11 mouse cellular contexts compared by ENCODE assay signal in the genomic region with DNA sequence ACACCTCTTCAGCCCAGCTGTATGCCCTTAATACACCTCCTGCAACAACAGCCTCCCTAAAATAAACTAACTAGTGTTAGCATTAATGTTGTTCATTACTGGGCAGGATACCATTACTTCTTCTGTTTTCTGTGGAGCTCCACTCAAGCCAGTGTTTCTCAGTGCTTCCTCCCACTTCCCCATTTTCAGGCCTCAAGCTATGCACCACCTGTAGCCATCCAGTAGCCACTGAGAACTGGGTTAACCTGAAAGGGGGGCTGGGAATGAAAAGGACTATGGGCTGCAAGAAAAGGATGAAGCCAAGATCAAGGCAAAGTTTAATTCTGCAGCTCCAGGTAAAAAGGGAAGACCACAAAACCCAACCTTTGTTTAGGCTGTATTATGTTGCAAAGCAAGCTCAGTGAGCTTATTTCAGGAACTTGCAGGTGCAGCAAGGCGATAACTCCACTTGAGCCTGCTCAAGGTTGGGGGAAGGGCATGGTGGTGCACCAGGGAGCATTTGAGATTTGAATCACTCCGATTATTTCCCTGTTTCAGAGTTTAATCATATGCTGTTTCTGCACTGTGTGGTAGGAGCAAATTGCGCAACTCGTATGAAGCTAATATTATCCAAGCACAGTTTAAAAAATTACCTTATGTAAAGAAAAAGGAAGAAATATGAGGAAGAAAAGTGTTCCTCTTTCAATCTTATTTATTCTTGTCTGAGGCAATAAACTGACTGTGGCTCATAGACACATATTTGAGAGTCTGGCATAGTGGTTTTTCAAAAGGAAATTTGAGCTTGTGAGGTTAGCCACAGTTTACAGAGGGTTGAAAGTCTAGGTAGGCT. TPM values are rescaled to one million over a fixed set of nuclear protein-coding genes. Genes with fewer than 3 reads are reported as not detected.
DNase-seq lines count a peak whose midpoint lies in the region; ATAC-seq and TF ChIP-seq lines count a peak whose summit lies in the region.
"Had no signal": no experiment of that assay in that cellular context is flagged by ENCODE, and none has a peak within 500 bp of the region (broad histone marks: within the 10 kb centered on the region; RNA-seq: fewer than 3 reads in every experiment).

No protein-coding gene starts in this region.

- H3K9ac ChIP-seq in heart, embryonic 16.5 days (ENCODE audit: low read length) = no peak overlapping the region
- H3K9ac ChIP-seq in intestine, embryonic 16.5 days (ENCODE audit: low read depth, low read length) = no peak overlapping the region
- H3K9ac ChIP-seq in stomach, embryonic 14.5 days (replicated peaks; ENCODE audit: low read depth, low read length) = no peak overlapping the region
- H3K9ac ChIP-seq: midbrain, embryonic 13.5 days had no signal

- 48% methylated on average over 4 of the region's 4 CpGs for WGBS in heart, embryonic 16.5 days
- 48% methylated on average over 4 of the region's 4 CpGs for WGBS in intestine, embryonic 16.5 days
- WGBS in lung, adult 2 months = 43% methylated on average over 4 of the region's 4 CpGs
- 52% methylated on average over 4 of the region's 4 CpGs for WGBS in stomach, embryonic 14.5 days

- TF ChIP-seq POLR2A in lung, adult 2 months (IDR thresholded peaks at IDR 0.05; ENCODE audit: borderline replicate concordance, extremely low read depth, low read depth, low read length) = no peak

- no peaks in the 10 kb centered on the region for H3K36me3 ChIP-seq in heart, embryonic 16.5 days (ENCODE audit: control insufficient read depth, insufficient read depth)
- H3K36me3 ChIP-seq in intestine, embryonic 16.5 days (ENCODE audit: control insufficient read depth, insufficient read depth, low read length) = no peaks in the 10 kb centered on the region
- H3K36me3 ChIP-seq in stomach, embryonic 14.5 days (ENCODE audit: control insufficient read depth, insufficient read depth, low read length) = no peaks in the 10 kb centered on the region
- H3K36me3 ChIP-seq: midbrain, embryonic 13.5 days had no signal

- H3K4me2 ChIP-seq in heart, embryonic 16.5 days (ENCODE audit: low read depth, low read length) = no peak overlapping the region
- H3K4me2 ChIP-seq in intestine, embryonic 16.5 days (ENCODE audit: low read depth, low read length) = no peak overlapping the region
- no peak overlapping the region for H3K4me2 ChIP-seq in stomach, embryonic 14.5 days (replicated peaks; ENCODE audit: low read depth, low read length)
- H3K4me2 ChIP-seq: midbrain, embryonic 13.5 days had no signal

- H3K27ac ChIP-seq in heart, embryonic 16.5 days (ENCODE audit: low read length) = no peak overlapping the region; the same call in none of the 2 replicates
- no peak overlapping the region for H3K27ac ChIP-seq in intestine, embryonic 16.5 days (ENCODE audit: low read length)
- peak overlapping the region; percentile 3; the same call in 1 of the 2 replicates for H3K27ac ChIP-seq in stomach, embryonic 14.5 days (ENCODE audit: low read length)
- H3K27ac ChIP-seq in left cerebral cortex, adult 2 months = no peak overlapping the region
- H3K27ac ChIP-seq: midbrain, embryonic 13.5 days had no signal

- H3K27me3 ChIP-seq in heart, embryonic 16.5 days (ENCODE audit: control insufficient read depth, insufficient read depth, low read length) = no peaks in the 10 kb centered on the region
- no peaks in the 10 kb centered on the region for H3K27me3 ChIP-seq in intestine, embryonic 16.5 days (replicated peaks; ENCODE audit: control insufficient read depth, insufficient read depth, low read length)
- no peaks in the 10 kb centered on the region for H3K27me3 ChIP-seq in stomach, embryonic 14.5 days (ENCODE audit: control insufficient read depth, insufficient read depth, low read length)
- H3K27me3 ChIP-seq: midbrain, embryonic 13.5 days had no signal

- no peaks in the 10 kb centered on the region for H3K4me1 ChIP-seq in heart, embryonic 16.5 days (ENCODE audit: control insufficient read depth, insufficient read depth, low read length)
- no peaks in the 10 kb centered on the region for H3K4me1 ChIP-seq in intestine, embryonic 16.5 days (ENCODE audit: control insufficient read depth, insufficient read depth, low read length)
- peaks cover 3% of the 10 kb centered on the region; the same call in 1 of the 2 replicates for H3K4me1 ChIP-seq in lung, adult 2 months (ENCODE audit: control insufficient read depth, insufficient read depth, low read length)
- H3K4me1 ChIP-seq in stomach, embryonic 14.5 days (ENCODE audit: control insufficient read depth, insufficient read depth, low read length) = no peaks in the 10 kb centered on the region
- H3K4me1 ChIP-seq: midbrain, embryonic 13.5 days had no signal

- intact Hi-C loops in heart, postnatal 36 days (cut with DNase I) = no loop called here
- intact Hi-C loops in left cerebral cortex, adult 2 months (cut with DNase I) = no loop called here

- TF ChIP-seq CTCF in lung, adult 2 months (IDR thresholded peaks at IDR 0.05; ENCODE audit: insufficient read depth, low read length) = no peak
- TF ChIP-seq CTCF in left cerebral cortex, adult 2 months (IDR thresholded peaks at IDR 0.05) = no peak

- ATAC-seq in heart, embryonic 16.5 days (replicated peaks; ENCODE audit: extremely low read depth, insufficient read depth, low FRiP score) = peak; percentile 55; the same call in 1 of the 2 replicates
- ATAC-seq in intestine, embryonic 16.5 days = peak; percentile 96
- peak; percentile 58; the same call in 1 of the 2 replicates for ATAC-seq in stomach, embryonic 14.5 days (ENCODE audit: insufficient number of reproducible peaks, insufficient read depth, low FRiP score, low read depth)
- ATAC-seq: midbrain, embryonic 13.5 days had no signal

- no peak for DNase-seq in heart, postnatal 36 days
- peak; percentile 23 for DNase-seq in lung, adult 2 months
- DNase-seq in ovary, postnatal 36 days (ENCODE audit: low spot score) = no peak
- no peak for DNase-seq in gastrocnemius, postnatal 4 days (ENCODE audit: low spot score in 2 of 2)
- no peak for DNase-seq in left cerebral cortex, adult 2 months (ENCODE audit: extremely low spot score in 1 of 2, low spot score in 2 of 2)
- DNase-seq: embryo, embryonic 11 days had no signal

- H3K9me3 ChIP-seq in heart, embryonic 16.5 days (replicated peaks; ENCODE audit: control insufficient read depth, low read length) = peaks cover 8% of the 10 kb centered on the region
- peaks cover 5% of the 10 kb centered on the region for H3K9me3 ChIP-seq in intestine, embryonic 16.5 days (ENCODE audit: control insufficient read depth, low read length)
- no peaks in the 10 kb centered on the region for H3K9me3 ChIP-seq in stomach, embryonic 14.5 days (ENCODE audit: control insufficient read depth, low read depth, low read length)

- no peak overlapping the region for H3K4me3 ChIP-seq in heart, embryonic 16.5 days (ENCODE audit: low read length)
- H3K4me3 ChIP-seq in intestine, embryonic 16.5 days (ENCODE audit: low read length) = no peak overlapping the region
- H3K4me3 ChIP-seq in lung, adult 2 months (replicated peaks; ENCODE audit: extremely low read depth, low read depth, low read length) = no peak overlapping the region
- no peak overlapping the region for H3K4me3 ChIP-seq in stomach, embryonic 14.5 days (ENCODE audit: low read depth, low read length)
- H3K4me3 ChIP-seq in left cerebral cortex, adult 2 months = no peak overlapping the region
- H3K4me3 ChIP-seq: midbrain, embryonic 13.5 days had no signal

RNA-seq across cellular contexts. Expression of gene Clec12a, which starts 7.2 kb away (rescaled TPM):
- polyA plus RNA-seq in heart, embryonic 16.5 days (2015; fragmentation: Nextera tagmentation; extraction: Ambion mirVana) = 1.1 and 1.3 TPM in 2 replicates
- 1 to 10 TPM; 1.1 TPM for total RNA-seq in heart, postnatal 36 days (2021)
- 0.77 and 0.88 TPM in 2 replicates for polyA plus RNA-seq in intestine, embryonic 16.5 days (2015; fragmentation: Nextera tagmentation; extraction: Ambion mirVana)
- 1.9 and 4.6 TPM in 2 replicates for polyA plus RNA-seq in lung, adult 2 months (2012; rRNA removed)
- 1.0 and 1.8 TPM in 2 replicates for polyA plus RNA-seq in stomach, embryonic 14.5 days (2014; fragmentation: Nextera tagmentation; extraction: Ambion mirVana)
- under 1 TPM; 0.31 to 0.44 TPM for total RNA-seq in gastrocnemius, postnatal 4 days (2021)
- under 1 TPM; 0.26 to 0.52 TPM for total RNA-seq in left cerebral cortex, adult 2 months (2021)

RNA-seq across cellular contexts. Expression of gene 4922502D21Rik, which starts 18.1 kb away (rescaled TPM):
- not detected in 2 replicates for polyA plus RNA-seq in heart, embryonic 16.5 days (2015; fragmentation: Nextera tagmentation; extraction: Ambion mirVana)
- total RNA-seq in heart, postnatal 36 days (2021) = not detected
- polyA plus RNA-seq in intestine, embryonic 16.5 days (2015; fragmentation: Nextera tagmentation; extraction: Ambion mirVana) = not detected in 2 replicates
- not detected in 2 replicates for polyA plus RNA-seq in lung, adult 2 months (2012; rRNA removed)
- polyA plus RNA-seq in stomach, embryonic 14.5 days (2014; fragmentation: Nextera tagmentation; extraction: Ambion mirVana) = not detected in 2 replicates
- not detected for total RNA-seq in gastrocnemius, postnatal 4 days (2021)
- total RNA-seq in left cerebral cortex, adult 2 months (2021) = not detected
- polyA plus RNA-seq: heart, embryonic 14.5 days; midbrain, embryonic 13.5 days had no signal

RNA-seq across cellular contexts. Expression of gene Clec12b, which starts 35.9 kb away (rescaled TPM):
- 0.12 and 0.21 TPM in 2 replicates for polyA plus RNA-seq in heart, embryonic 16.5 days (2015; fragmentation: Nextera tagmentation; extraction: Ambion mirVana)
- under 1 TPM in 1 of 2 experiments, not detected in 1; 0.19 TPM for total RNA-seq in heart, postnatal 36 days (2021)
- 0.10 and 0.23 TPM in 2 replicates for polyA plus RNA-seq in intestine, embryonic 16.5 days (2015; fragmentation: Nextera tagmentation; extraction: Ambion mirVana)
- 1.2 and 1.5 TPM in 2 replicates for polyA plus RNA-seq in lung, adult 2 months (2012; rRNA removed)
- not detected in 2 replicates for polyA plus RNA-seq in stomach, embryonic 14.5 days (2014; fragmentation: Nextera tagmentation; extraction: Ambion mirVana)
- total RNA-seq in gastrocnemius, postnatal 4 days (2021) = under 1 TPM; 0.34 to 0.54 TPM
- total RNA-seq in left cerebral cortex, adult 2 months (2021) = not detected

RNA-seq across cellular contexts. Expression of gene Clec1b, which starts 47.4 kb away (rescaled TPM):
- 3.9 and 4.7 TPM in 2 replicates for polyA plus RNA-seq in heart, embryonic 16.5 days (2015; fragmentation: Nextera tagmentation; extraction: Ambion mirVana)
- total RNA-seq in heart, postnatal 36 days (2021) = 1 to 10 TPM; 1.5 to 1.7 TPM
- polyA plus RNA-seq in intestine, embryonic 16.5 days (2015; fragmentation: Nextera tagmentation; extraction: Ambion mirVana) = 0.76 and 0.89 TPM in 2 replicates
- polyA plus RNA-seq in lung, adult 2 months (2012; rRNA removed) = 1.9 and 2.7 TPM in 2 replicates
- polyA plus RNA-seq in stomach, embryonic 14.5 days (2014; fragmentation: Nextera tagmentation; extraction: Ambion mirVana) = 0.71 and 1.4 TPM in 2 replicates
- under 1 TPM; 0.34 to 0.71 TPM for total RNA-seq in gastrocnemius, postnatal 4 days (2021)
- total RNA-seq in left cerebral cortex, adult 2 months (2021) = not detected

RNA-seq across cellular contexts. Expression of gene Clec9a, which starts 58.9 kb away (rescaled TPM):
- 0.39 and 0.45 TPM in 2 replicates for polyA plus RNA-seq in heart, embryonic 16.5 days (2015; fragmentation: Nextera tagmentation; extraction: Ambion mirVana)
- total RNA-seq in heart, postnatal 36 days (2021) = under 1 TPM; 0.31 to 0.33 TPM
- 0.09 and 0.15 TPM in 2 replicates for polyA plus RNA-seq in intestine, embryonic 16.5 days (2015; fragmentation: Nextera tagmentation; extraction: Ambion mirVana)
- 2.2 and 2.7 TPM in 2 replicates for polyA plus RNA-seq in lung, adult 2 months (2012; rRNA removed)
- 0.19 and 0.46 TPM in 2 replicates for polyA plus RNA-seq in stomach, embryonic 14.5 days (2014; fragmentation: Nextera tagmentation; extraction: Ambion mirVana)
- total RNA-seq in gastrocnemius, postnatal 4 days (2021) = not detected
- total RNA-seq in left cerebral cortex, adult 2 months (2021) = not detected
